Mouse (Mus musculus) lung, postnatal 14 days (tissue): ENCODE data around the gene Chst15.

Source experiments
- DNase-seq: peaks from one replicate; pipeline ENCODE4 v3.0.0; 2021

The Chst15 gene

GRCm38 (mm10) chr7:132260632-132261031 lies 56.4 kb downstream of the Chst15 start:
- no peak for DNase-seq

GRCm38 (mm10) chr7:132258817-132259216 lies 58.2 kb downstream of the Chst15 start:
- peak; percentile 57 for DNase-seq

- no peak for DNase-seq
Observed at GRCm38 (mm10) chr7:132258216-132258615, 58.8 kb downstream of the Chst15 start.

GRCm38 (mm10) chr7:132253513-132253912 lies 63.5 kb downstream of the Chst15 start:
- no peak for DNase-seq

- DNase-seq: no peak
Observed at GRCm38 (mm10) chr7:132253078-132253477, 64.0 kb downstream of the Chst15 start.

- no peak for DNase-seq
Observed at GRCm38 (mm10) chr7:132249563-132250119, 67.4 kb downstream of the Chst15 start.

- DNase-seq: no peak
Observed at GRCm38 (mm10) chr7:132247567-132247966, 69.5 kb downstream of the Chst15 start.

GRCm38 (mm10) chr7:132247091-132247490 lies 69.9 kb downstream of the Chst15 start:
- DNase-seq: no peak

GRCm38 (mm10) chr7:132245730-132246129 lies 71.3 kb downstream of the Chst15 start:
- no peak for DNase-seq

- DNase-seq: no peak
Observed at GRCm38 (mm10) chr7:132244637-132245036, 72.4 kb downstream of the Chst15 start.

- DNase-seq: no peak
Observed at GRCm38 (mm10) chr7:132243225-132243624, 73.8 kb downstream of the Chst15 start.

- peak; percentile 44 for DNase-seq
Observed at GRCm38 (mm10) chr7:132242617-132243141, 74.3 kb downstream of the Chst15 start.

- DNase-seq: no peak
Observed at GRCm38 (mm10) chr7:132238921-132239320, 78.1 kb downstream of the Chst15 start.

- no peak for DNase-seq
Observed at GRCm38 (mm10) chr7:132237191-132237590, 79.8 kb downstream of the Chst15 start.

GRCm38 (mm10) chr7:132236789-132237188 lies 80.2 kb downstream of the Chst15 start:
- no peak for DNase-seq

- no peak for DNase-seq
Observed at GRCm38 (mm10) chr7:132234250-132234649, 82.8 kb downstream of the Chst15 start.

GRCm38 (mm10) chr7:132233732-132234131 lies 83.3 kb downstream of the Chst15 start:
- no peak for DNase-seq

GRCm38 (mm10) chr7:132232937-132233336 lies 84.1 kb downstream of the Chst15 start:
- DNase-seq: peak; percentile 36

GRCm38 (mm10) chr7:132231476-132231875 lies 85.6 kb downstream of the Chst15 start:
- no peak for DNase-seq

- no peak for DNase-seq
Observed at GRCm38 (mm10) chr7:132230961-132231360, 86.1 kb downstream of the Chst15 start.

- DNase-seq: no peak
Observed at GRCm38 (mm10) chr7:132227075-132227640, 89.9 kb downstream of the Chst15 start.

- DNase-seq: peak; percentile 94
Observed at GRCm38 (mm10) chr7:132226379-132227074, 90.5 kb downstream of the Chst15 start.

GRCm38 (mm10) chr7:132223452-132224141 lies 93.4 kb downstream of the Chst15 start:
- no peak for DNase-seq

- no peak for DNase-seq
Observed at GRCm38 (mm10) chr7:132214031-132214430, 103.0 kb downstream of the Chst15 start.
